Mouse (Mus musculus) neural tube, embryonic 11.5 days (tissue): ENCODE data around the gene Klhl35. TPM values are rescaled to one million over a fixed set of nuclear protein-coding genes. Genes with fewer than 3 reads are reported as not detected.
A peak's percentile ranks its signal among the peaks of the same experiment; 100 is the strongest.

Experiments
- ATAC-seq: fragments of 200-750 bp; cut with Nextera tagmentation; 2 replicates; pipeline ENCODE4 v1.8.0; 2017; ENCODE audit warnings: moderate number of reproducible peaks, mild to moderate bottlenecking, moderate TSS enrichment, moderate library complexity; ENCODE audit not compliant: insufficient read depth, low FRiP score, low TSS enrichment
- DNase-seq: peaks from one replicate; pipeline ENCODE4 v3.0.0-alpha.2; 2015; ENCODE audit warnings: low spot score
- H3K27ac ChIP-seq: fragments of 300-500 bp; sonication (generic); 2 replicates; pipeline ENCODE4 v1.5.1; 2014; ENCODE audit warnings: low read depth, mild to moderate bottlenecking, low read length
- H3K27me3 ChIP-seq: fragments of 300-500 bp; sonication (generic); 2 replicates; pipeline ENCODE4 v1.6.1; 2014; ENCODE audit warnings: mild to moderate bottlenecking, low read length, mixed read lengths; ENCODE audit not compliant: control insufficient read depth, insufficient read depth
- H3K36me3 ChIP-seq: fragments of 300-500 bp; sonication (generic); 2 replicates; pipeline ENCODE4 v1.6.1; 2014; ENCODE audit warnings: mild to moderate bottlenecking, low read length, moderate library complexity, mixed read lengths; ENCODE audit not compliant: control insufficient read depth, insufficient read depth
- H3K4me1 ChIP-seq: fragments of 300-500 bp; sonication (generic); 2 replicates; pipeline ENCODE4 v1.6.1; 2014; ENCODE audit warnings: low read length, mixed read lengths; ENCODE audit not compliant: control insufficient read depth, insufficient read depth
- H3K4me2 ChIP-seq: fragments of 300-500 bp; sonication (generic); 2 replicates; pipeline ENCODE4 v1.6.1; 2014; ENCODE audit warnings: low read depth, mild to moderate bottlenecking, moderate library complexity
- H3K4me3 ChIP-seq: fragments of 300-500 bp; sonication (generic); 2 replicates; pipeline ENCODE4 v1.5.1; 2014; ENCODE audit warnings: low read depth, low read length
- H3K9ac ChIP-seq: fragments of 300-500 bp; sonication (generic); 2 replicates; pipeline ENCODE4 v1.6.1; 2014; ENCODE audit warnings: mild to moderate bottlenecking, low read length
- H3K9me3 ChIP-seq: fragments of 300-500 bp; sonication (generic); 2 replicates; pipeline ENCODE4 v1.6.1; 2016; ENCODE audit warnings: low read length; ENCODE audit not compliant: control insufficient read depth
- WGBS: fragments of 180-500 bp; shearing (Covaris S2); extraction: QIAGEN DNeasy Blood & Tissue Kit; methylation state at CpG from one replicate; pipeline ENCODE4 v1.1.7; 2014; 5-methylcytosine and 5-hydroxymethylcytosine counted together
- polyA plus RNA-seq: library from polyadenylated mRNA; unstranded; fragments of >200 nt; fragmentation: Nextera tagmentation; extraction: Ambion mirVana; gene quantifications from 2 replicates; pipeline ENCODE4 v1.2.1, GENCODE M21; 2014

Klhl35 gene
- polyA plus RNA-seq: 25.8 and 31.4 TPM in 2 replicates

DNA sequence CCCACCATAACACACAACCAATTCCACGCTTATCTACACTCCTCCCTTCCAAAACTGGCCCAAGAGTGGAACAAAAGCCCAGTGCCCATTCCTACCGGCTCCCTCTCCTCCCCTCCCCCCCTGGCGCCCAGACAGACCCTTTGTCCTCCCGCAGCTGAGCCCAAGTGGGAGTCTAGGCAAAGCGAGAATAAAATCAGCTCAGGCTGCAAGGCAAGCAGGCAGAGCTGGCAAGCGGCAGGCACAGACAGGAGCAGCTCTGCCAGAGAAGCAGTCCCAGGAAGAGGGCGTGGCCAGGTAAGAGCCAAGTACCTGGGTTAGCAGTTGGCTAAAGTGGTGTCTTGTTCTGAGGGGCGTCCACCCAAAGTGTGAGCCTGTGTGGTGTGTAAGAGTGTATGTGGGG, at the start of gene Klhl35:
TSS of gene Klhl35 (plus strand) at position 194 of the 400 bp plus-strand sequence.
- H3K9ac ChIP-seq: peak within 1 kb of the TSS; percentile 56
- DNase-seq (peak; percentile 77), ATAC-seq (no peak)
- peak within 1 kb of the TSS; percentile 15; the same call in 1 of the 2 replicates for H3K4me3 ChIP-seq
- no peaks in the 10 kb centered on the region for H3K9me3 ChIP-seq
- H3K36me3 ChIP-seq: no peaks in the 10 kb centered on the region; the same call in 1 of the 2 replicates
- H3K4me2 ChIP-seq: peak within 1 kb of the TSS; percentile 69
- peaks cover 37% of the 10 kb centered on the region for H3K4me1 ChIP-seq
- H3K27me3 ChIP-seq: peaks cover 5% of the 10 kb centered on the region; the same call in 1 of the 2 replicates
- H3K27ac ChIP-seq: peak within 1 kb of the TSS; percentile 68
- WGBS: 19% methylated on average over 8 of the region's 8 CpGs

DNA sequence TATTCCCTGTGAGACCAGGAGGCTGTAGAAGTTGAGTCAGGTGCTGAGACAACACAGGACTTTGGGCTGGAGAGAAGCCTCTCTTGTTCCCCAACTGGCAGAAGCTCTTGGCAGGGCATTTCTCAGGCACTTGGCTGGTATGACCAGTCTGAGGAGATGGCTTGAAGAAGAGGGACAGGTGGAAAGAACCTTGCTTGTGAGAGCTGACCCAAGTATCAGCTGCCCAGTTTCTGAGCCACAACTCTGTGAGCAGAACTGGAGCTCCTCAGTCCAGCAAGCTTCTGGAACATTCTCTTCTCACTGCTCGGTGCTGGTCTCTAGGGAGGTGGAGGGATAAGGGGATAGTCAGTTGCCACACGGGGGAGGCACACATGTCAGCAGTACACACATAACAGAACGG, 46.5 kb upstream of the Klhl35 start:
- DNase-seq (no peak), ATAC-seq (no peak)
- Histone ChIP-seq H3K9me3 (no peaks in the 10 kb centered on the region), H3K36me3 (no peaks in the 10 kb centered on the region), H3K27me3 (no peaks in the 10 kb centered on the region), H3K9ac (no peak overlapping the region), H3K4me3 (no peak overlapping the region), H3K4me2 (no peak overlapping the region), H3K4me1 (no peaks in the 10 kb centered on the region; the same call in 1 of the 2 replicates), H3K27ac (no peak overlapping the region)
- 89% methylated on average over 3 of the region's 3 CpGs for WGBS

DNA sequence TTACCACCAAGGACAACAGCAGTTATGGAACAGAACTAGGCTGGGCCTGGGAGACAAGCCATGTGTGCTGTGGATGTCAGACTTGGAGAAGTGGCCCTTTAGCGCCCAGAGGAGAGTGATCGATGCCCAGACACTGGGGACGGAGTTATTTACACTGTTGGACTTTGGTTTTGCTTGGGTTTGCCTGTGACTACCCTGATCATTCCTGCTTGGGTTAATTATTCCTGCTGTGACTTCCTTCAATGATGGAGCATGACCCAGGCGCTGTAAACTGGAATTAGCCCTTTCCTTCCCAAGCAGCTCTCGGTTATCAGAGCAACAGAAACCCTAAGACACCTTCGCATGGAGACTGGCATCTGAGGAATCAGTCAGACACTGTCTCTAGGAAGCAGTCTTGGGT, 44.8 kb upstream of the Klhl35 start:
- no peaks in the 10 kb centered on the region for H3K27me3 ChIP-seq
- H3K4me2 ChIP-seq: no peak overlapping the region
- no peak for DNase-seq
- H3K36me3 ChIP-seq: no peaks in the 10 kb centered on the region
- no peak overlapping the region for H3K4me3 ChIP-seq
- 73% methylated on average over 6 of the region's 6 CpGs for WGBS
- H3K4me1 ChIP-seq: no peaks in the 10 kb centered on the region; the same call in 1 of the 2 replicates
- no peak overlapping the region for H3K9ac ChIP-seq
- no peak for ATAC-seq
- no peak overlapping the region for H3K27ac ChIP-seq
- H3K9me3 ChIP-seq: no peaks in the 10 kb centered on the region

DNA sequence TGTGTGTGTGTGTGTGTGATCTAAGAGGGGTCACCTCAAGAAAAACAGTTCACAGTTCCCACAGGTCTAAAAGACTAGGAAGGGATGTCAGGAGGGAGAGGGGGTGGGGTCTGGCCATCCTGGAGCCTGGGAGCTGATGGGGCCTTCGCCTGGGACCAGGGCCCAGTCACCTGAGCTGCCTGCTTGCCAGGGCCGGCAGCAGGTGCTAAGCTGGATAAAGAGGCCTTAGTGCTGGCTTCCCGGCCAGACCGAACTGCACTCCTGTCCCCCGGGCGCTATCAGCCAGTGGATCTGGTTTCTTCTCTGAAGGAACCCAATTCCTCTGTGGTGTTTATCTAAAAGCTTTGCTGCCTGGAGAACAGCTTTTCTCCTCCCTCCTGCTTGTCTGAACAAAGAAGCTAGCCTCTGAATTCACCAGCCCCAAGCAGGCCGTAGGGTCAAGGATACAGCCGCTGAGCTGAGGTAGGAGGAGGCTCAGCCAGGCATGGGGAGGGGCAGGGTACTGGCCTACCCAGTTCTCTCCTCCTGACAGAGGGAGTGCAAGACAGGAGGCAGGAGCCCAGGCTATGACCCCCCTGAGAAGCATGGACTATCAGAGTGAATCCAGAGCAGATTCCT, 41.2 kb upstream of the Klhl35 start:
- no peak overlapping the region for H3K4me3 ChIP-seq
- no peak overlapping the region for H3K4me2 ChIP-seq
- ATAC-seq (no peak), DNase-seq (no peak)
- H3K4me1 ChIP-seq: no peaks in the 10 kb centered on the region; the same call in 1 of the 2 replicates
- no peaks in the 10 kb centered on the region for H3K9me3 ChIP-seq
- no peak overlapping the region for H3K9ac ChIP-seq
- no peaks in the 10 kb centered on the region for H3K36me3 ChIP-seq
- 41% methylated on average over 8 of the region's 8 CpGs for WGBS
- H3K27ac ChIP-seq: no peak overlapping the region
- H3K27me3 ChIP-seq: no peaks in the 10 kb centered on the region

DNA sequence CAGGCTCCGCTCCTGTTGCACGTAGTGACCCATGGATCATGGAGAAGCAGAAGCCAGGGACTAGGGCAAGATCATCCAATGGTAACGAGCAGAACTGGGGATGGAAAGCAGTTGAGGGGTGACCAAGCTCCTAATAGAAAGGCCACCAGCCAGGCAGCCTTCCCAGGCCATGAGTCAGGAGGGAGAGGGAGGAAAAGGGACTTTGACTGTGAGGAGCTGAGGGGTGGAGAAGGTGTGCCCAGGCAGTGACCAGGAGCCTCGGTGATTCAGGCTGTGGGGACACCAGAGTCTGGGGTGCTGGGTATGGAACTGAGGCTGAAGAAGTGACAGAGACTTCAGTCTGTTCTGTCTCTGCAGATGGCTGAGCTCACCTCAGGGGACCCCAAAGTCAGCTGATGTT, 40.1 kb upstream of the Klhl35 start:
- Histone ChIP-seq H3K4me2 (no peak overlapping the region), H3K9ac (no peak overlapping the region), H3K4me3 (no peak overlapping the region), H3K27me3 (no peaks in the 10 kb centered on the region), H3K36me3 (no peaks in the 10 kb centered on the region; the same call in 1 of the 2 replicates), H3K9me3 (no peaks in the 10 kb centered on the region), H3K27ac (no peak overlapping the region), H3K4me1 (no peaks in the 10 kb centered on the region; the same call in 1 of the 2 replicates)
- no peak for DNase-seq
- 89% methylated on average over 4 of the region's 4 CpGs for WGBS
- no peak for ATAC-seq

DNA sequence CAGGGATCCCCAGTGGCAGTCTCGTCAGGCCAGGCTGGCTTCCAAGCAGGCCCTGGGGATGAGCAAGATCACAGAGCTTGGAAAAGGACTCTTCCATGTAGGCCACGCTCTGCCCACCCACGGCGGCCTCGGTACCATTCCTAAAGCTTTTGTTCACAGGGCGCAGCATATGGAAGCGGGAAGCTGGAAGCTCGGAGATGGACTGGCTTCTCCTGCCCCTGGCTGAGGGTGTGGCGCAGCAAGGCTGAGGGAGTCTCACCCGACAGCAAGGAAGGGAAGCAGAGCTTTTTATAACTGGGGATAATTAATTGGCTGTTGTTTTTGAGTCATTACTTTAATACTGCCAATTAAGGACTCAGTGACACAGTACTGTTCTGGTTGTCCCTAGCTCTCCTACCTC, 38.8 kb upstream of the Klhl35 start:
- no peaks in the 10 kb centered on the region for H3K9me3 ChIP-seq
- H3K4me1 ChIP-seq: peaks cover 2% of the 10 kb centered on the region; the same call in 1 of the 2 replicates
- no peak overlapping the region for H3K4me2 ChIP-seq
- H3K36me3 ChIP-seq: no peaks in the 10 kb centered on the region; the same call in 1 of the 2 replicates
- H3K9ac ChIP-seq: no peak overlapping the region
- no peak overlapping the region for H3K4me3 ChIP-seq
- no peaks in the 10 kb centered on the region for H3K27me3 ChIP-seq
- no peak overlapping the region for H3K27ac ChIP-seq
- ATAC-seq: no peak
- DNase-seq: no peak
- 71% methylated on average over 10 of the region's 10 CpGs for WGBS

DNA sequence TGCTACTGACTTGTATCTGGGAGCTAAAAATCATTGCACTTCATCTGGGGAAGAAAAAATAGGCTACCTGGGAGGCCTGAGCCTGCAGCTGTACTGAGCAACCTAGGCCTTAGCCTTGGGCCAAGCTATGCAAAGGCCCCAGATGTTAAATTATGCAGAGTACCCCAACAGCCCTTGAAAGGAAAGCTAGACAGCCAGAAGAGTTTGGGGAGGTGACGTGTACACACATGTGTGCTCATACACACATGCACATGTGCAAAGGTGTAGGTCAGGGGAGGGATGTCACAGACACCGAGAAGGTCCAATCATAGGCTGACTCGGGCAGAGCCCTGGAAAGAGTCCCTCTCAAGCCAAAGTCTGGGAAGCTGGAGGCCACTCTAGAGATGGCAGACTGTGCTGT, 37.8 kb upstream of the Klhl35 start:
- no peak for ATAC-seq
- H3K4me2 ChIP-seq: no peak overlapping the region
- H3K4me1 ChIP-seq: peaks cover 4% of the 10 kb centered on the region; the same call in 1 of the 2 replicates
- no peak for DNase-seq
- H3K9me3 ChIP-seq: no peaks in the 10 kb centered on the region
- 89% methylated on average over 3 of the region's 3 CpGs for WGBS
- H3K27ac ChIP-seq: no peak overlapping the region
- H3K4me3 ChIP-seq: no peak overlapping the region
- no peaks in the 10 kb centered on the region; the same call in 1 of the 2 replicates for H3K36me3 ChIP-seq
- H3K9ac ChIP-seq: no peak overlapping the region
- no peaks in the 10 kb centered on the region for H3K27me3 ChIP-seq

DNA sequence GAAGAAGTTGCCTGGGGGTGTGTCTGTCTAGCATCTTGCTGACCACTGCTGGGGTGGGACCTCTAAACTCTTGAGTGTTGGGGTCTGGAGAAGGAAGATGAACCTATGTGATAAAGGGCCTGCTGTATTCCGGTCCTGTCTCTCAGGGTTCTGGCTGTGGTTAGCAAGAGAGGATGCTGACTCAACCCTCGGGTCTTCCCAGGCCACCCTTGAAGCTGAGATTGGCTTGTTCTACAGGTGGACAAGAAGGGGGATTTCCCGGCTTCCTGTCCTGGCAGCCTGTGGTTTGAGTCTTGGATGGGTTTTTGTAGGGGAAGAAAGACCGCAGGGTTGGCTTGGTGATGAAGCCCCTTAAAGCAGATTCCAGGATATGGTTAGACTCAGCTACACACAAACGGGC, 37.0 kb upstream of the Klhl35 start:
- peaks cover 4% of the 10 kb centered on the region; the same call in 1 of the 2 replicates for H3K4me1 ChIP-seq
- DNase-seq (no peak), ATAC-seq (no peak)

DNA sequence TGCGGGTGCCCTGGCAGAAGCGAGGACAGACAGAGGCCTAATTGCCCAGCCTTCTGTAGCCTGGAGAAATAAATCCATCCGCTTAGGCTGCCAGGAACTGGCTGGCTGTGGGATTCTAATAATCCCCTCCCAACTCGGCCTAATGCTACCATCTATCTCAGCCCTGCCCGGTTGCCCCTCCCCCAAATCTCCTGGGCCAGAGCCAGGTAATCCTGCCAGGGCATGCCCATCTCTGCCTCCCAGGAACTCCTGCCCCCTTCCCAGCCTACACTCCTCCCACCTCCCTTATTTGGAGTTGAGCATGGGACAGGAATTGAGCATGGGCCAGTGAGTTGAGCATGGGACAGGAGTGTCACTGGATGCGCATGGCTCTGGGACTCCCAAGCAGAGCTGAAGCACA, 36.0 kb upstream of the Klhl35 start:
- no peak overlapping the region for H3K9ac ChIP-seq
- H3K9me3 ChIP-seq: no peaks in the 10 kb centered on the region
- ATAC-seq (no peak), DNase-seq (no peak)
- no peak overlapping the region for H3K4me3 ChIP-seq
- 52% methylated on average over 6 of the region's 6 CpGs for WGBS
- H3K4me2 ChIP-seq: no peak overlapping the region
- H3K27me3 ChIP-seq: no peaks in the 10 kb centered on the region
- no peak overlapping the region for H3K27ac ChIP-seq
- H3K36me3 ChIP-seq: no peaks in the 10 kb centered on the region; the same call in 1 of the 2 replicates
- H3K4me1 ChIP-seq: peaks cover 4% of the 10 kb centered on the region; the same call in 1 of the 2 replicates

More for the DNA sequence above, 37.0 kb upstream of the Klhl35 start:
- H3K4me2 ChIP-seq: no peak overlapping the region
- 92% methylated on average over 5 of the region's 5 CpGs for WGBS
- H3K9ac ChIP-seq: no peak overlapping the region
- no peaks in the 10 kb centered on the region for H3K9me3 ChIP-seq
- no peaks in the 10 kb centered on the region; the same call in 1 of the 2 replicates for H3K36me3 ChIP-seq
- no peak overlapping the region for H3K4me3 ChIP-seq
- H3K27ac ChIP-seq: no peak overlapping the region
- no peaks in the 10 kb centered on the region for H3K27me3 ChIP-seq
